Mouse (Mus musculus): ENCODE measurements at regions not wholly inside any gene's neighbourhood (a gene's known extent, or its start where the extent isn't known, plus 50 kb on each side); places are given as distances from the start of the nearest gene placed in this dataset.

- 84% methylated on average over 2 of the region's 2 CpGs for WGBS
- no peak overlapping the region for H3K4me2 ChIP-seq (replicated peaks)
Measured at GRCm38 (mm10) chr13:39566491-39566890, 605.8 kb upstream of the Slc35b3 start.

GRCm38 (mm10) chr13:39537724-39538440 is 577.2 kb upstream of the Slc35b3 start:
- no peak for ATAC-seq (ENCODE audit: low FRiP score)
- Histone ChIP-seq H3K27me3 (ENCODE audit: control insufficient read depth, insufficient read depth, low read length) (peaks cover 17% of the 10 kb centered on the region), H3K4me3 (replicated peaks; ENCODE audit: low read length) (no peak overlapping the region), H3K36me3 (replicated peaks; ENCODE audit: control insufficient read depth, insufficient read depth) (no peaks in the 10 kb centered on the region), H3K9me3 (ENCODE audit: control insufficient read depth, low read length) (no peaks in the 10 kb centered on the region), H3K27ac (no peak overlapping the region), H3K9ac (no peak overlapping the region), H3K4me1 (replicated peaks; ENCODE audit: control insufficient read depth, insufficient read depth, low read length) (peaks cover 10% of the 10 kb centered on the region), H3K4me2 (replicated peaks) (peak overlapping the region; percentile 22; the same call in 1 of the 2 replicates)
- 32% methylated on average over 14 of the region's 14 CpGs for WGBS
- DNase-seq (ENCODE audit: low spot score), result no peak

More at GRCm38 (mm10) chr13:39566491-39566890, 605.8 kb upstream of the Slc35b3 start:
- Histone ChIP-seq H3K9me3 (ENCODE audit: control insufficient read depth, low read length) (no peaks in the 10 kb centered on the region), H3K36me3 (replicated peaks; ENCODE audit: control insufficient read depth, insufficient read depth) (no peaks in the 10 kb centered on the region), H3K4me1 (replicated peaks; ENCODE audit: control insufficient read depth, insufficient read depth, low read length) (0 out of 2 replicates have a peak, but pooled peaks cover 4% of the 10 kb centered on the region), H3K27me3 (ENCODE audit: control insufficient read depth, insufficient read depth, low read length) (no peaks in the 10 kb centered on the region), H3K27ac (no peak overlapping the region), H3K4me3 (replicated peaks; ENCODE audit: low read length) (no peak overlapping the region), H3K9ac (no peak overlapping the region)
- DNase-seq (ENCODE audit: low spot score) (no peak), ATAC-seq (ENCODE audit: low FRiP score) (no peak)

- DNase-seq (ENCODE audit: low spot score) (no peak), ATAC-seq (ENCODE audit: low FRiP score) (no peak)
- WGBS, result 97% methylated on average over 1 of the region's 1 CpGs
- no peak overlapping the region for H3K4me2 ChIP-seq (replicated peaks)
- H3K27me3 ChIP-seq (ENCODE audit: control insufficient read depth, insufficient read depth, low read length), result peaks cover 47% of the 10 kb centered on the region
- H3K27ac ChIP-seq, result no peak overlapping the region
- H3K9me3 ChIP-seq (ENCODE audit: control insufficient read depth, low read length), result no peaks in the 10 kb centered on the region
- H3K9ac ChIP-seq, result no peak overlapping the region
- H3K4me3 ChIP-seq (replicated peaks; ENCODE audit: low read length), result no peak overlapping the region
- no peaks in the 10 kb centered on the region for H3K36me3 ChIP-seq (replicated peaks; ENCODE audit: control insufficient read depth, insufficient read depth)
- peaks cover 10% of the 10 kb centered on the region; the same call in 1 of the 2 replicates for H3K4me1 ChIP-seq (replicated peaks; ENCODE audit: control insufficient read depth, insufficient read depth, low read length)
Measured at GRCm38 (mm10) chr13:39526469-39526868, 565.8 kb upstream of the Slc35b3 start.

- Histone ChIP-seq H3K4me2 (replicated peaks) (peak overlapping the region; percentile 32), H3K9me3 (ENCODE audit: control insufficient read depth, low read length) (no peaks in the 10 kb centered on the region), H3K9ac (no peak overlapping the region), H3K4me1 (replicated peaks; ENCODE audit: control insufficient read depth, insufficient read depth, low read length) (peaks cover 10% of the 10 kb centered on the region; the same call in 1 of the 2 replicates), H3K4me3 (replicated peaks; ENCODE audit: low read length) (no peak overlapping the region), H3K36me3 (replicated peaks; ENCODE audit: control insufficient read depth, insufficient read depth) (no peaks in the 10 kb centered on the region), H3K27me3 (ENCODE audit: control insufficient read depth, insufficient read depth, low read length) (peaks cover 52% of the 10 kb centered on the region), H3K27ac (no peak overlapping the region)
- ATAC-seq (ENCODE audit: low FRiP score) (peak; percentile 95), DNase-seq (ENCODE audit: low spot score) (peak; percentile 70)
- WGBS, result 10% methylated on average over 9 of the region's 9 CpGs
Measured at GRCm38 (mm10) chr13:39523856-39524301, 563.2 kb upstream of the Slc35b3 start.

GRCm38 (mm10) chr13:39523246-39523850 is 562.7 kb upstream of the Slc35b3 start:
- Histone ChIP-seq H3K36me3 (replicated peaks; ENCODE audit: control insufficient read depth, insufficient read depth) (no peaks in the 10 kb centered on the region), H3K4me2 (replicated peaks) (no peak overlapping the region), H3K4me3 (replicated peaks; ENCODE audit: low read length) (no peak overlapping the region), H3K27me3 (ENCODE audit: control insufficient read depth, insufficient read depth, low read length) (peaks cover 55% of the 10 kb centered on the region), H3K9me3 (ENCODE audit: control insufficient read depth, low read length) (no peaks in the 10 kb centered on the region), H3K9ac (no peak overlapping the region), H3K4me1 (replicated peaks; ENCODE audit: control insufficient read depth, insufficient read depth, low read length) (peaks cover 10% of the 10 kb centered on the region; the same call in 1 of the 2 replicates), H3K27ac (peak overlapping the region; percentile 43; the same call in 1 of the 2 replicates)
- no peak for ATAC-seq (ENCODE audit: low FRiP score)
- no peak for DNase-seq (ENCODE audit: low spot score)
- WGBS, result 11% methylated on average over 5 of the region's 5 CpGs

GRCm38 (mm10) chr13:39520846-39521245 is 560.2 kb upstream of the Slc35b3 start:
- WGBS, result 95% methylated on average over 9 of the region's 9 CpGs
- Histone ChIP-seq H3K27ac (no peak overlapping the region), H3K9me3 (ENCODE audit: control insufficient read depth, low read length) (no peaks in the 10 kb centered on the region), H3K4me3 (replicated peaks; ENCODE audit: low read length) (no peak overlapping the region), H3K9ac (no peak overlapping the region), H3K4me1 (replicated peaks; ENCODE audit: control insufficient read depth, insufficient read depth, low read length) (peaks cover 10% of the 10 kb centered on the region; the same call in 1 of the 2 replicates), H3K36me3 (replicated peaks; ENCODE audit: control insufficient read depth, insufficient read depth) (no peaks in the 10 kb centered on the region), H3K27me3 (ENCODE audit: control insufficient read depth, insufficient read depth, low read length) (peaks cover 53% of the 10 kb centered on the region), H3K4me2 (replicated peaks) (no peak overlapping the region)
- no peak for ATAC-seq (ENCODE audit: low FRiP score)
- DNase-seq (ENCODE audit: low spot score), result no peak

- Histone ChIP-seq H3K9me3 (ENCODE audit: control insufficient read depth, low read length) (no peaks in the 10 kb centered on the region), H3K4me1 (replicated peaks; ENCODE audit: control insufficient read depth, insufficient read depth, low read length) (no peaks in the 10 kb centered on the region), H3K27ac (no peak overlapping the region), H3K9ac (no peak overlapping the region), H3K27me3 (ENCODE audit: control insufficient read depth, insufficient read depth, low read length) (peaks cover 42% of the 10 kb centered on the region), H3K36me3 (replicated peaks; ENCODE audit: control insufficient read depth, insufficient read depth) (no peaks in the 10 kb centered on the region), H3K4me2 (replicated peaks) (no peak overlapping the region), H3K4me3 (replicated peaks; ENCODE audit: low read length) (no peak overlapping the region)
- 27% methylated on average over 8 of the region's 8 CpGs for WGBS
- no peak for DNase-seq (ENCODE audit: low spot score)
- no peak for ATAC-seq (ENCODE audit: low FRiP score)
Measured at GRCm38 (mm10) chr13:39516106-39516505, 555.4 kb upstream of the Slc35b3 start.

- Histone ChIP-seq H3K36me3 (replicated peaks; ENCODE audit: control insufficient read depth, insufficient read depth) (no peaks in the 10 kb centered on the region), H3K4me2 (replicated peaks) (no peak overlapping the region), H3K27me3 (ENCODE audit: control insufficient read depth, insufficient read depth, low read length) (no peaks in the 10 kb centered on the region), H3K4me3 (replicated peaks; ENCODE audit: low read length) (no peak overlapping the region), H3K9ac (no peak overlapping the region), H3K27ac (no peak overlapping the region), H3K9me3 (ENCODE audit: control insufficient read depth, low read length) (no peaks in the 10 kb centered on the region), H3K4me1 (replicated peaks; ENCODE audit: control insufficient read depth, insufficient read depth, low read length) (no peaks in the 10 kb centered on the region)
- ATAC-seq (ENCODE audit: low FRiP score) (no peak), DNase-seq (ENCODE audit: low spot score) (no peak)
- 68% methylated on average over 7 of the region's 7 CpGs for WGBS
Measured at GRCm38 (mm10) chr13:39489806-39490205, 529.1 kb upstream of the Slc35b3 start.

- Histone ChIP-seq H3K27me3 (ENCODE audit: control insufficient read depth, insufficient read depth, low read length) (no peaks in the 10 kb centered on the region), H3K36me3 (replicated peaks; ENCODE audit: control insufficient read depth, insufficient read depth) (no peaks in the 10 kb centered on the region), H3K9me3 (ENCODE audit: control insufficient read depth, low read length) (no peaks in the 10 kb centered on the region), H3K4me3 (replicated peaks; ENCODE audit: low read length) (no peak overlapping the region), H3K9ac (no peak overlapping the region), H3K4me2 (replicated peaks) (no peak overlapping the region), H3K4me1 (replicated peaks; ENCODE audit: control insufficient read depth, insufficient read depth, low read length) (no peaks in the 10 kb centered on the region), H3K27ac (no peak overlapping the region)
- ATAC-seq (ENCODE audit: low FRiP score), result no peak
- DNase-seq (ENCODE audit: low spot score), result no peak
- 51% methylated on average over 6 of the region's 6 CpGs for WGBS
Measured at GRCm38 (mm10) chr13:39472621-39473020, 511.9 kb upstream of the Slc35b3 start.

Measured in hindbrain, embryonic 14.5 days (tissue).